Mouse (Mus musculus) adrenal gland, postnatal 10 days (tissue): ENCODE results near the gene Fadd. TPM values are rescaled to one million over a fixed set of nuclear protein-coding genes. Genes with fewer than 3 reads are reported as not detected.

Experiments used
- DNase-seq: peaks from one replicate; pipeline ENCODE4 v3.0.0; 2021; ENCODE audit warnings: mixed read lengths
- total RNA-seq, 2 experiments: library from RNA; stranded (reverse); gene quantifications; 2 replicates each; pipeline ENCODE4 v1.2.3; 2021

Fadd gene
- total RNA-seq, 2 experiments from 2014 or later = 10.1 to 11.1 TPM

DNA sequence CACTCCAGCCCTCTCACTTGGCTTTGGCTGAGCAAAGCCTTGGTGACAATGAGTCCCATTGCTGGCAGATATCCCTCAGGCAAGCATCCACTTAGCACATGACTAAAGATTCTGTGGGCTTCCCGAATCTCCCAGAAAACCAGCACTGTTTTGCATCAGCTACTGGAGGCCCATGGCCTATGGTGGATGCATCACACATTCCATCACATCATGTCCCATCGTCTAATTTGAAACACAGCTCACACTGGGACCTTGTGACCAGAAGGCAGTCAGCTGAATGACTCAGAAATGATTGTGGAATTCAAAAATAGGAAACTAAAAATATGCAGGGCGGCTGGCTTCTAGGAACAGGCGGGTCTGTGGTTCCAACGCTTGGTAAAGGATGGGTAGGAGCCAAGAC lies 4.4 kb downstream of the Fadd start:
- no peak for DNase-seq

DNA sequence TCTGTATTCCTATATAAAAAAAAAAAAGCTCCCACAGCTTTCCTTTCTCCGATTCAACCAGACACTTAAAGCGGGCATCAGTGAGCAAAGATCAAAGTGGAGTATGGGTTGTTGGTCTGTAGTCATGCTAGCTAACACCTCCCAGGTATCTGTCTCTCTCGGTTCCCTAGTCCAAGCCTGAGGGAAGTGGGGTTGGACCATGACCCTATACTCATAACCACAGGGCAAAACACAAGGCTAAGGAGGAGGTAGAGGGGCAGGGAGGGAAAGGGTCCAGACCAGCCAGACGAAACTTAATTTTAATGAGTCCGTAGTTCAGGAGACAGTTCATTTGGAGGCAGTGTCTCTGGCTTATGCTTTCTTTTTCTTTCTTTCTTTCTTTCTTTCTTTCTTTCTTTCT lies 10.0 kb downstream of the Fadd start:
- no peak for DNase-seq

DNA sequence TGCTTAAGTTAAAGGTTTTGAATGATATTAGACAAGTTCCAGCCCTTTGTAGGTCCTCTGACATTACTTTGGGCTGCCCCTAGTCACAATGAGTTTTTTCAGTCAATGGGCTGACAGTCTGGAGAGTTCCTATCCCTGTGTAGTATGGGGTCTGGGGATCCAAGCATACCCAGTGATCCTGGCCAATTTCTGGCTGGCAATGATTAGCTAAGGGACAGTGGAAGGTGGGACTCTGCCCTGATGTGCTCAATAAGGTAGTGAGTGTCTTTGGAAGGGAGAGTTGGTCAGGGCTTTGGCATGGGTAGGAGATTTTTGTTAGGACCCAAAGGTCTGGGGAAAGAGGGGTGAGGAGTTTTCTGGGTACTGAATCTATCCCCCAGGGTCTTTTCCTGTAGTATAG lies 10.7 kb downstream of the Fadd start:
- DNase-seq = no peak

DNA sequence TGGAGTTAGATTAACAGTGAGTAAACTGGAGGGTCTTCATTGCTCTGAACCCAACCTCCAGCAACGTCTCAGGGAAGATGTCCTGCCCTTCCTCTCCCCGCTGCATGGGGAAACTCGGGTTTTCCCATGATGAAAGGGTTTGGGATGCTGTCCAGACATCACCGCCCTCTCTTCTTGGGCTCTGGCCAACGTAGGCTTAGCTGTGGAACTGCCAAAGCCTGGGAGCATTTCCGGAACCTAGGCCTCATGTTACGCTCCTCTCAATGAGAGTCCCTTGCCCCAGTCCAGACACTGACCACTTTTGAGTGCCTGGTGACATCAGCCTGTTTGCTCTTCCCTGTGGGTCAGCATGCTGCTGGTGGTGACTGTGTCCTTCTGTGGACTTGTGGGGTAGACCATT lies 12.8 kb downstream of the Fadd start:
- DNase-seq = peak; percentile 55

DNA sequence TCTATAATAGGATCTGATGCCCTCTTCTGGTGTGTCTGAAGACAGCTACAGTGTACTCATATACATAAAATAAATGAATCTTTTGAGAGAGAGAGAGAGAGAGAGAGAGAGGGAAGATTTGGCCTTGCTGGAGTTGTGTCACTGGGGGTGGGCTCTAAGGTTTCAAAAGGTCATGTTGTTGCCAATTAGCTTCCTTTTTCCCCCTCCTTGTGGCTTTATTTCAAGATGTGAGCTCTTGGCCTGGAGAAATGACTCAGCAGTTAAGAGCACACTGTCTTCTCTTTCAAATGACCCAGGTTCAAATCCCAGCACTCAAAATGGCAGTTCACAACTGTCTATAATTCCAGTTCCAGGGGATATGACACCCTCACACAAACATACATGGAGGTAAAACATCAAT lies 14.2 kb downstream of the Fadd start:
- no peak for DNase-seq

DNA sequence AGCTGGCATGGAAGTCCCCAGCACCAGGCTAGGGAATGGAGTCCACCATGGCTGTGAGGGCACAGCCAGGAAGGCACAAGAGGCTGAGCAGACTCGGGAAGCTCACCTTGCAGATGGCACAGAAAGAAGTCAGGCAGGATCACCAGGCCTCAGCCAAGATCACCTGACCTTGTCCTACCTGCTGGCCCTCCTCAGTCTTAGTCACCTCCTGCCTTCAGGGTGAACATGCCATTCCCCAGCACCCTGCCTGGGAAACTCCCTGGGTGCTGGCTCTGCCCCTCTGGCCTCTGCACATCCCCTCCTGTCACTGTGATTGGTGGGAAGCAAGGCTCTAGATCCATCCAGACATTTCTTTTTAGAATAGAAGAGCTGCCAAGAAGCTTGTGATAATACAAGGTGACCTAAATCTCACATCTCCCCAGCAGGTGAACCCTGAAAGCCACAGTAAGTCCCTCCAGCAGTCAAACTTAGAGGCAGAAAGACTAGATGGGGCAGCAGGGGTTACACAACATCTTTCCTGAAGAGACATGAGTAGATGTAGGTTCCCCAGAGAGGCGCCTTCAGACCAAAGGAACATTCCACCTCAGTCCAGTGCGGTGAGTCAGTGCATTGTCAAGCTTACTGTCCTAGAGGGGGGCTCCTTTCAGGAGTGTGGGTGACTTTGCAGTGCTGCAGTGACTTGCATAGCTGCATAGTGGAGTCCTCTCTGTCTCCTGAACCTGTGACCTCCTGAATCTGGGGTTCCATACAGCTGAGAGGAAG lies 15.2 kb downstream of the Fadd start:
- no peak for DNase-seq

DNA sequence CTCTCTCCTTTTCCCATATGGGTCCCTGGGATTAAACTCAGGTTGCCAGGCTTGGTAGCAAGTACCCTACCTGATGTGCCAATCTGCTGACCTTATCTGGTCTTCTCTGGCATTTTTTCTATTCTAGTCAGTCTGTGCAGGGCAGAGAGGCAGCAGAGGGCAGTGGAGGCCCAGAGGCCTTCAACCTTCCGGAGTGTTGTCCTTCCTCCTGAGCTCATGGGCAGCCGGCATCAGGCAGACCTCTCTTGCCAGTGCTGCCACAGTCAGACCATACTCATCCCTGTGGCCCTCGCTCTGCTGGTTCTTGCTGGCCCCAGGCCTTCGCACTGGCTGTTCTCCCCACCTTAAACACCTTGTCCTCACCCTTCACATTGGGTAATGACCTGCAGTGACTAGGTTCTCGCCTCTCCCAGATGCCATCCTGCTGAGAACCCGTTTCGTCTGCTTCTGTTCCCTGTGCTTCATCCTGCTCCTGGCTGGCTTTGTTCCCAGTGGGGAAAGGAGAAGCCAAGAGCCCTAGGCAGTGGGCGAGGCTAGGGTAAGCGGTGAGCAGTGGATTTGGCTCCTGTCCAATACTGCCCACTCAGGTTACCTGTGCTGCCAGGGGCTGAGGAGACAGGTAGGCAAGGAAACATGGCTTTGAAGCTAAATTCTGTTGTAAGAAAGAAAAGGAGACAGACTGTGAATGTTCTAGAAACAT lies 18.7 kb downstream of the Fadd start:
- DNase-seq = no peak

DNA sequence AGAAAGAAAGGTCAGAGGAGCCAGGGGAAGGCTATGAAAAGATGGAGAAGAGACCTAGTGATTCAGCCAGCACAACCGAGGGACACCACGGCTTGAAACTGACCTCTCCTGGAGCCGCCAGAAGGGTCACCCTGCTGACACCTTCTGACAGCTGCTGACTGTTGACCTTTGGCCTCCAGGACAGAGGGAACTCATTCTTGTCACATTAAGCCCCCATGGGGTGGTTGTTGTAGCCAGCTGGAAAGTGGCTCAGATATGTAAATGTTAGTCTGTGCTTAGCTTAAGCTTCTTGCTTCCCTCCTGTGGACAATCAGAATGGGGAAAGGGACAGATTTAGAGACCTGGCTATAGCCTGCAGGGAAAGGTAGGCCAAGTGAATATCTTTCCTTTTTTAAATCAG lies 20.2 kb downstream of the Fadd start:
- no peak for DNase-seq

DNA sequence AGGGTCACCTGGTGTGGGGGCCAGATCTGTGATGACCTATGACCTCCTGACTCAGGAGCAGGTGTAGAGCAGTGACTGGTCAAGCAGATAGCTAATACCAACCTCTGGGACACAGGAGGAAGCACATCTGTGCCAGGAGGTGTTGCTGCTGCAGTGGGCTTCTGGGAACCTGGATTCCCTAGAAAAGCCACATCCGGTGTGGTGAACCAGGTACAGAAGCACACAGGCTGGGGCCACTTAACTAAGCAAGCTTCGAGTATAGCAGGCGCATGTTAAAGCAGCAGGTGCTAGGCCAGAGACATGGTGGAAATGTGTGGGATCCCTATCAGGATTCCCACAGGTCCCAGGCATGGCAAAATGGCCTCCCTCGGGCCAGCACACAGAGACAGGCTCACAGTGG lies 21.7 kb downstream of the Fadd start:
- no peak for DNase-seq

DNA sequence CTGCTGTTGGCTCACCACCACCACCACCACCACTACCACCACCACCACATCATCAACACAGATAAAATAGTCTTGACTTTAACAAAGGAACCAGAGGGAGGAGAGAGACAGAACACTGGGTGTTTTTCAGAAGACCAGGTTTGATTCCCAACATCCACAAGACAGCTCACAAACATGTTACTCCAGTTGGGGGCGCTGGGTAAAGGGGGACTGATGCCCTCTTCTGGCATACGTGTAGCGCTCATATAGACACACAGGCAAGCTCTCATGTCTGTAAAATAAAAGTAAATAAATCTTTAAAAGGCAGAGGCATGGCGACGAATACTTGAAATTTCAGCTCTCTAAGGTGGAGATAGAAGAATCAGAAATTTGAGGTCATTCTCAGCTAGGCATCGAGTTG lies 23.7 kb downstream of the Fadd start:
- DNase-seq = no peak

DNA sequence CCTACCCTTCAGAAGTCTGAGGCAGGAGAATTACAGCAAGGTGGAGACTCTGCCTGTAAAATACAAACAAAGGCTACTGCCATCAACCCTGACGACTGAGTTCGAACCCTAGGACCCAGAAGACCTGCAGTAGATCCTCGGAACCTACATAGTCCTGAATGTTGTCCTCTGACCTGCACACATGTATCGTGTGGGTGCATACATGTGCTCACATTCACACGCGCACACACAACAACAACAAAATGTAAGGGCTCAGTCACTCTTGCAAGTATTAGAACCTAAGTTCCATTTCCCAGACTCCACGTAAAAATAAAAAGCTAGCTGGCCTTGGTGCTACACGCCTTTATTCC lies 28.2 kb downstream of the Fadd start:
- no peak for DNase-seq

DNA sequence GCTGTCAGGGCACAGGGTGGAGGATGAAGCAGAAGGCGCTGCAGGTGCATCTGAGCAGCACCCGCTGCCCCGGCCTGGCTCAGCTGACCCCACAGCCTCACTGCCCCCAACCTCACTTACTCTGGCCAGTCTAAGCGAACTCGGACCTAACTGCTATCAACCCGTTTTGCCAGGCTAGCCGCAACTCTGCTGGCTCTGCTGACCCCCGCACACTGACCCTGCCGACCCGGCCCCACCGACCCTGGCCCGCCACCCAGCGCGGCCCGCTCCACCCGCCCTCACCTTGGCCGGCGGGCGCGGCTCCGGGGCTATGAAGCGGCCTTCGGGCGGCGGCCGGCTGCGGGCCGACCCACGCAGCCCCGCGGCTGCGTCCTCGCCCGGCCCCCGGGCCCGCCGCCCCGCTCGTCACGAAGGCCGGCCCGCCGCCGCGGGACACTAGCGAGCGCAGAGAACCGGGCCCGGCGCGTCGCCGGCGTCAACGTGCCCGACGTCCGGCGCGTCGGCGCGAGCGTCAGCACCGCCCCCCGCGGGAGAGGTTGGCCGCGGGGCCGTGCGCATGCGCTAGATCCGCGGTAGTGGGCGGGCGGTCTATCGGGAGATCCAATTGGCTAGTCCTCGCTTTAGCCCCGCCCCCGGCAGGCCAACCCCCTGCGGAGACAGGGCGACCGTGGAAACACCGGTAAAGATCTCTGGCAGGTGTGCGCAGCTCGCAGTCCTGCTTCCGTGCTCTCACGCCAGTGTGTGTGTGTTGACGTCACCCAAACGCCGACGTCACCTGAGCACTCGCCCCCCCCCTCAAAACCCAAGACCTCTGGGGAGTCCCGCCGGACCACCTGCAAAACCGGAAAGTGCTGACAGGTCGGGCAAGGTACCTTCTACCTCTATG lies 28.8 kb downstream of the Fadd start, which contains the start of gene Ppfia1:
Gene Ppfia1 (minus strand): TSS at position 493 of the 886 bp plus-strand sequence.
- DNase-seq = peak; percentile 99

DNA sequence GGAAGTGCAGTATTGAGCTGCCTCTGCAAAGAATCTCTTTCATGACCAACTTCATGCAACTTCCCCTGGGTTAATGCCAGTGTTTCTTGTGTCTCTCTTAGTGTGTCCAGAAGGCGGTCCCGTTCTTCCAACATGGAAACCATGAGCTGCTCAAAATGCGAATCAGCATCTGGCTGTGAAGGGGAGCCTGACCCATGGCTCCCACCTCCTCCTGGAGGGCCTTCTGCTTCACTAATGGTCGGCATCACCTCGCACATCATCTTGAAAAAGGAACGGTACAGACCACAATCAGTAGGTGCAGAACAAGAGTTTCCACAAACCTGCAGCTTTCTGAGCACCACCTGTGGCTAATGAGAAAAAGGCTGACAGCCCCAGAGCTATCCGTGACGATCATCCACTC lies 30.0 kb downstream of the Fadd start:
- no peak for DNase-seq

DNA sequence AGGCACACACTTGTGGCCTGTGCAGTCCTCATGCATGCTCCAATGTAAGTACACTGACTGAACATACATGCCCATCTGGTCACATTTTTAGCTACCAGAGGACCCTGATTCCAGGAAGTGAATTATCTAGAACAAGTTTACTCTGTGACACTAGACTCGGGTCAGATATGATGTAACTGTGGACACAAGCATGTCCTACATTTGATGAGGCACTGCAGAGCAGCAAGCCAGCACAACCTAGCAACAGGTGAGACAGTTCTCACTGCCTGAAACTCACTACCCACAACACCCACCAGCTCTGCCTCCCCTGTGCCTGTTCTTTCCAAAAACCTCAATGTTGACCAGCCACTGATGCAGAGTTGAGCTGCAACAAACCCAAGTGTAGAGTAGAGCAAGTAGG lies 31.5 kb downstream of the Fadd start:
- no peak for DNase-seq

DNA sequence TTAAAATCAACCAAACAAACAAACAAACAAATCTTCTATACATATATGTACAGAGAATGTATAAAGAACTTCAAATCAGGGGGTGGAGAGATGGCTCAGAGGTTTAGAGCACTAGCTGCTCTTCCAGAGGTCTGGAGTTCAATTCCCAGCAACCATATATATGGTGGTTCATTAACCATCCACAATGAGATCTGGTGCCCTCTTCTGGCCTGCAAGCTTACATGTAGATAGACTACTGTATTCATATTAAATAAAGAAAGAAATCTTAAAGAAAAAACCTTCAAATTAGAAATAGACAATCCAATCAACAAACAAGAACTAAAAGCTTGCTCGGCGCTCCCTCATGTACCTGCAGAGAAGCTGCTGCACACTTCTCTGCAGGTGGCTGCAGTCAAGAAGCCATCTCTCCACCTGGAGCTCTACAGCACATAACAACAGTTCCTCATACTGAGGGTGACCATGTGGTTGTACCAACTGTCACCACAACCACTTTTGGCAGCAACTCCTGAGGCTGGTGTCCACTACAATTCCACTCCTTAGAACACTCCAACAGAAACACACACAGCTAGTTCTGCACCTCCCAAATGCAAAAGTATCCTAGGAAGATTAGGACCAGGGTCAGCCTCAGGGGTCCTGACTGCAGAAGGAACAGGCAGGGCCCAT lies 32.2 kb downstream of the Fadd start:
- DNase-seq = no peak

DNA sequence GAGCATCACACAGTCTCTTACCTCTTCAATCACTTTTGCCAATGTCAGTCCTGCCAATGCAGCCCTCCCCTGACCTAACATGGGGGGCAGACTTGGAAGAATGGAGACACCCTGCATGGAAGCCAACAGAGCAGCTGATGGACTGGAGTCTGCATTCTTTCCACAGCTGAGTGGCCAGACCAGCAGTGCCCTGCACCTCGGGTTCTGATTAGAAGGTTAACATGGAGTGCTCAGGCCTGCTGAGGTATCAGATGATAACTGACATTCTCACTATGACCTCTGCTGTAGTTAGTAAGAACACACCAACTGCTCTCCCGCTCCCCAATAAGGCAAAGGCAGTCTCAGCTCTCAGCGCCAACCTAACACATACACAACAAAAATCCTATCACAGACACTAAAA lies 37.0 kb downstream of the Fadd start:
- no peak for DNase-seq

DNA sequence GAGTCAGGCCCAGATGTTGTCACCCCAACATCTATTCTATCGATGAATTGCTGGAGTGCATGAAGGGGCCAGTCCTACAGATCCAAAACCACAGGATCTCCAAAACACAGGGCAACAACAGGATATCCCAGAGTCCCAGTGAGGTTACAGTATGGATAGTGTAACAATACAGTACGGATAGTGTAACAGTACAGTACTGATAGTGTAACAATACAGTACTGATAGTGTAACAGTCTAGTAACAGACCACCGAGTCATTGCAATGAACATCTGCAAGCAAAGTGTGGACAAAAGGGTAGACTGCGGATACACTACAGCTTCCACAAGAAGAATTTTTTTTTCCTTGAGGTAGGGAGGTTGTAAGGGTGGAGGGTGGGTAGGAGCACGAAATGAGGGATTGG lies 40.9 kb downstream of the Fadd start:
- DNase-seq = no peak

DNA sequence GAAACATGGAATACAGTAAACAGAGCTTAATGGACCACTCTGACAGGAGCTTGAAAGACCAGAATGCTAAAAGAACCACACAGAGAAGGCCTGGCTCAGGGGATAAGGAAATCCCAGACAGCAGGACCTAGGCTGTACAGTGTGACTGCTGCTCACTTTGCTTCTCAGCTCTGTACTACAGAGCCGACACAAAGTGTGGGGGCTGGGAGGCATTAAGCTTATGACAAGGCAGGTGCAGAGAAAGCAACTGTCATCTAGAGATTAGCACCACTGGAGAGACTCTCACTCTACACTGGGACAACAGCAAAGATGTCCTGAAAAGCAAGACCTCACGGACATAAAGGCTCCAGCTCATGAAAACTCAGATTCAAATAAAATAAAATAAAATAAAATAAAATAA lies 43.1 kb downstream of the Fadd start:
- no peak for DNase-seq

DNA sequence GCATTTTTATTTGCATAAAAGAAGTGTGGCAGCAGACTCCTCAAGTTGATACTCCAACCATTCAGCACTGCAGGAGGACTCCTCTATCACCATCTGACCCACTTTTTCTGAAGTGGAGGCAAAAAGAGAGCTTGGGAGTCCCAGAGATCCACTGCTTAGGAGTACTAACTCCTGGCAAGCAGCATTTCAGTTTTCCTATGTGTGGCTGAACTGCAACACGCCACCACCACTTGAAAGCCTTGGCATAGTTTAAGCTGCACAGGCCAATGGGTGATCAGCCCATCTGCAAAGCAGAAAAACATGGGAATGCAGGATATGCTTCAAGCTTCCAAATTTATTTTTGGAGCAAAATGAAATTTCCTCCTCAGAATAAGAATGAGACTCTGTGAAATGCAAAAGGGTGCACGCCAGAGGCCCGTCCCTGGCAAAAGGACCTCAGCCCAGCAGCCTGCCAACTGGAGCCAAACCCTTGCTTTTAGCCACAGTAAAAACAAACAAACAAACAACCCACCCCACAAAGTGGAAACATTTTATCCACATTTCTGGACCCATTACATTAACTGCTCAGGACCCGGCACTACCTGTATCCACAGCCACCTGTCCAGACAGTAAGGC lies 44.1 kb downstream of the Fadd start:
- DNase-seq = no peak

DNA sequence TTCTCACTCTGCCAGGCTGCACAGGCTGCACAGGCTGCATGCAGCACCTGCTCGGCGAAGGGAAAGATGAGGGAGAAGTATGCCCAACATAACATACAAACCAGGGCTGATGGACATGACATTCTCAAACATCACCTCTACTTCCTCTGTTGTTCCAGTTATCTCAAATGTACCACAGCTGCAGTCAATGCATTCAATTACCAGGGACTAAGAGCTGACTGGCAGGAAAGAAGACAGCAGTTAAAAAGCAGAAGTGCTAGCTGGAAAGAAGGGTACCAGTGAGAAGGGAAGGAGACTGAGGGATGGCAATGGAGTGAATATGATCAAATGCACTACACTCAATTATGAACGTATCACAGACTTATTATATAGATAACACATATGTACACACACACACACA lies 45.9 kb downstream of the Fadd start:
- no peak for DNase-seq

DNA sequence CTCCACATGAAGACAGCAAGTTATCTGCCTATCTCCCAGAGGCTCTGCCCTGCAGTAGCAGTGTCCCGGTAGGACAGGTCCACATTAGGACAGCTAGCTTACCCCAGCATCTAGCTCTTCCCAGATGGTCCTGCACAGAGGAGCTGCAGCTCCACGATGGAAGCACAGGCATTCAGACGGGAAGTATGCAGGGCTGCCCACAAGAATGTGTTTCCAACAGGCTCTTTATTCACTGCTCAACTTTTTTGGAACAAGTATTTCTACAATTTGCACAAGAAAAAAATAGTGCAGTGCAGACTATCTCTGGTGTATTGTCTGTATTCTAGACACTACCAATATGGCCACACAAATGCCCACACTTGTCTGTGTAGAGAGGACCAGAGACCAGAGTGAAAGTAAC lies 47.5 kb downstream of the Fadd start:
- DNase-seq = no peak
